Mouse (Mus musculus) forelimb bud, embryonic 11.5 days (tissue): ENCODE measurements at regions not wholly inside any gene's neighbourhood (a gene's known extent, or its start where the extent isn't known, plus 50 kb on each side); places are given as distances from the start of the nearest gene placed in this dataset.
"Not testable (repeated sequence)": the region's sequence is repeated elsewhere in the genome, so short reads cannot be mapped to it uniquely, and the experiment has no call there.

ENCODE experiments used
- DNase-seq: peaks from one replicate; pipeline ENCODE4 v3.0.0-alpha.2; 2012; ENCODE audit warnings: low read depth, low spot score

DNA sequence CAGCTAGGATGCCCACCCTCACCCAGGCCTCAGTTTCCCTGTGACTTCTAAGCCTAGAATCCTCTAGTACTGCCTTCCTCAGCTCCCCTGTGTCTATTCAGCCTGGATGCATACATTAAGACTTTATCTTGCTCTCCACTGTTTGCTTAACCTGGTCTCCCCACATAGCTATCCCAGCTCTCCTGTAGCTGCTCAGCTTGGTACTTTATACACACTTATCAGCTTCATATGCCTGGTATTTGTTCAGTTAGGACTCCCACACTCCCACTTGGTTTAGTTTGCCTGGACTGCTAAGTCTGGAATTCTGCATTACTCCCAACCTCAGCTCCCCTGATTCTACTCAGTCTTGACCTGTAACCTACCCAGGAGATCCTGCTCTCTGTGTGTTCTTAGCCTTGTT is 147.7 kb downstream of the Tmem121 start:
- DNase-seq = no peak

DNA sequence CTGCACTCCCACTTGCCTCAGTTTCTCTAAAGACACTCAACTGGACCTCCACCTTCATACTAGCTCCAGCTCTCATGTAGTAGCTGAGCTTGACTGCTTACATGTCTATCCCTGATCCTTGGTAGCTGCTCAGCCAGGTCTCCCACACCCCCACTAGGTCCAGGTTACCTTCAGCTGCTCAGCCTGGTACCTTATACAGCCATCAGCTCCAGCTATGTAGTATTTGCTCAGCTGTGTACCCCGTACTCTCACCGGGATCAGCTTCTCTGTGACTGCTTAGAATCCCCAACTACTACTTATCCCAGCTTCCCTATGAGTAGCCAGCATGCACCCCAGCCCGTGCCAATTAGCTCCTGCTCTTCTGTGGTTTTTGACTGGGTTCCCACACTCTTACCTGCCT is 148.1 kb downstream of the Tmem121 start:
- DNase-seq = not testable (repeated sequence)

DNA sequence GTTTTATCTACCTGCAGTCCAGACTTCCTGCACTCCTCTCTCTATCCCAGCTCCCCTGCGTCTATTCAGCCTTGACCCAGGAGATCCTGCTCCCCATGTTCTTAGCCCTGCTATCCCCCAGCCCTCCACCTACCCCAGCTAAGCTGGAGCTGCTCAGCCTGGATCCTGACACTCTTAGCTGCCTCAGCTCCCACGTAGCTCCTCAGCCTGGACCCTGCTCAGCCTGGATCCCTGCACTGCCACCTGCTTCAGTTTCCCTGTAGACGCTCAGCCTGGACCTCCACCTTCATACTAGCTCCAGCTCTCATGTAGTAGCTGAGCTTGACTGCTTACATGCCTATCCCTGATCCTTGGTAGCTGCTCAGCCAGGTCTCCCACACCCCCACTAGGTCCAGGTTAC is 151.5 kb downstream of the Tmem121 start:
- DNase-seq = no peak

DNA sequence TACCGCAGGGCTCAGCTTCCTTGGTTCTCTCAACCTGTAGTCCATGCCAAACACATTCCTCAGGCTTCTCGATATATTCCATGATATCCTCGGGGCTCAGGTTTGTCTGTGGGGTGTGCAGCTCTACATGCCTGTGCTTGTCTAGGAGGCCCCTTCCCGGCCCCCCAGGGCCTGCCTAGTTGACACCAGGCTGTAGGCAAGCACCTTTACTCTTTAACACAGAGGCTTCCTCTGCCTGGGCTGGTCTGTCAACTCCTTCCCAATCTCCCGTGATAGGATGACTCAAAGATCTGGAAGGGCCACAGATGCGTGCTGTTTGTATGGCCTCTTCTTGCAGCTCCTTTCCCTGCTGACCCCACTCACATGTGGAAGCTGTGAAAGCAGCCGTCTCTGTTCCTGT is 150.4 kb upstream of the Adam6b start:
- DNase-seq = no peak

DNA sequence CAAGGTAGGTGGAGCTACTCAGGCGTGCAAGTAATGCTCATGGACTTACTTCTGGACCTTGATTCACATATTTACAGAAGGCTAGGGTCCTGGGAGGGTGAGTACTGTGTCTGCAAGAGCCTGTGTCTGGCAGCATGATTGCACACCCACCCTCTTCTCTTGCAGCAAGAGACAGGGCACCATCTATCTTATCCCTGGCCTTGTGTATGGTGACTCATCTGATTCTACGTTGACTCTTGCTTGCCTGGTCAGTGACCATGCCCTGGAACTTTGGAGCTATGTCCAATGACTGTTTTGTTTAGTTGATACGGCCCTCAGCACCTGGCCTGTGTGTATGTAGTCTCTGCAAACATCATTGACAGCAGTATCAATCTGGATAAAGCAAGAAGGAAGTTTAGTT is 148.3 kb upstream of the Adam6b start:
- no peak for DNase-seq

DNA sequence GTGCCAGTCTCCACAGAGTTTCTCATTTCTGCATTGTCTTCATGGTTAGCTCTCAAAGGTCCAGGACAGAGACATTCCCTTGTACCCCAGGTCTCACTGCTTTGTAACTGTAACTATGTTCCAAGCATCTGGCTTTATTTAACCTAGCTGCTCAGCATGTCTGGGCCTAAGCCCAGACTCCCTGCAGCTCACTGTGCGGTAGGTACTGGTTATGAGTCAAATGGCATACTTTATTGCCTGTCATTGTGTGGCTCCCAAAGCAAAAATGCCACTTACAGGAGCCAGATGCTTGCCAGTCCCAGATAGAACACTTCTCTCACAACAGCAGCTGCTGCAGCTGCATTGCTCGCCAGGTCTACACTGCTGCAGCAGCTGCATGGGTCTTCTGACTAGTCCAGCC is 134.2 kb upstream of the Adam6b start:
- peak; percentile 68 for DNase-seq

DNA sequence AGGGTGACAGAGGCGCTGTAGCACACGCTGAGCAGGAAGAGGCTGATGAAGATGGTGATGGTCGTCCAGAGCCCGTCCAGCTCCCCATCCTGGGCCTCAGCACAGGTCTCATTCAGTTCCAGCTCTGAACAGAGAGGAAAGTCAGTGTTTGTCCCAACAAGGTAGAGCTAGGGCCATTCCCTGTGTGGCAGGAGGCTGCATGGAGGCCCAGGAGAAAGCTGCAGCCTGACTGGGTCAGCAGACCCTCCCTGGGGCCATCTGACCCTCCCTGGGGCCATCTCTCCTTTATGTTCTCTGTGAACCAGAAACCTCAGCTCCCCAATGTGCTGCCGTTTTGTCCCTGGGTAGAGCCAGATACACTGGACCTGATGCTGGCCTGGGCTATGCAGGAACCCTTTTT is 131.2 kb upstream of the Adam6b start:
- DNase-seq = no peak

DNA sequence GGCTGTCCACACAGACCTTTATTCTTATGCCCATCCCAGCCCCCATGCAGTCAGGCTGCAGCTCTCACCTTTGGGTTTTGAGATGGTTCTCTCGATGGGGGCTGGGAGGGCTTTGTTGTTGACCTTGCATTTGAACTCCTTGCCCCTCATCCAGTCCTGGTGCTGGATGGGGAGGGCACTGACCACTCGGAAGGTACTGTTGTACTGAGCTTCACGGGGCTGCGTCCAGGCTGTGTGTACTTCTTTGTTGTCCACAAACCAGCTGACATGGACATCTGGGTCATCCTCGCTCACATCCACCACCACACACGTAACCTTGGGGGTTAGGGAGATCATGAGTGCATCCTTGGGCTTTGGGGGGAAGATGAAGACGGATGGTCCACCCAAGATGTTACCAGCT is 129.3 kb upstream of the Adam6b start:
- DNase-seq = no peak

DNA sequence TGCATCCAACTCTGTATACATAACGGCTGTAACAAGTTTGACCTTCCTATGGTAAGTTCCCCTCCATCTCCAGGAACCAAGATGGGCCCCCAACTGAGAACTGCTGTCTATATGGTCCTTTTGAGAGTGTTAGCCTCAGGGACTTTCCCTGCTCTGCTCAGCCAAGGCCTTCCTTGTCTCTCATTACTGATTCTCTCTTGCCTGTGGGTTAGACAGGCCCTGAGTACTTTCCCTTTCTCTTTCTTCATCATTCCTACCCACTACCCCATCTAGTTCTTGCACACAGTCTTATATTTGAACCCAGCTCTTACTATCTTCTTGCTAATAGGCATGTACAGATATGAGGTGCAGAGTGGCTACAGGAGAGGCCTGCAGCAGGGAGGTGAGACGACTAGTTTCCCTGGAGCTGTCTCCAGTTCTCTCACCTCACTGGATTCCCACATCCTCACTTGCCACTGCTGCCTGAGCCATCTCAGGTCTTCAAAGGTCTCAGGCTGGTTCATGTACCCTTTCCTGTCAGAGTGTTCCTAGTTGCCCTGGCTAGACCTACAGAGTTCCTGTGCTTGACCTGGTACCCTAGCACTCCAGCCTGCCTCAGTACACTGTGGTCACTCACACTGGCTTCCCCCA is 126.8 kb upstream of the Adam6b start:
- no peak for DNase-seq

DNA sequence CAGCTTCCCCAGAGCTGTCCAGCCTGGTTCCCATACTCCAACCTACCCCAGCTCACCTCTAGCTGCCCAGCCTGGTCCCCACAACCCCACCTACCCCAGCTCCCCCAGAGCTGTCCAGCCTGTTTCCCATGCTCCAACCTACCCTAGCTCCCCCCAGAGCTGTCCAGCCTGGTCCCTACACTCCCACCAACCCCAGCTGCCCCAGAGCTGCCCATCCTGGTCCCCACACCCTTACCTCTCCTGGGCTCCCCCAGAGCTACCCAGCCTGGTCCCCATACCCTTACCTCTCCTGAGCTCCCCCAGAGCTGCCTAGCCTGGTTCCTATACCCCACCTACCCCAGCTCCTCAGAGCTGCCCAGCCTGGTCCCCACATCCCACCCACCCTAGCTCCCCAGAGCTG is 125.3 kb upstream of the Adam6b start:
- no peak for DNase-seq

DNA sequence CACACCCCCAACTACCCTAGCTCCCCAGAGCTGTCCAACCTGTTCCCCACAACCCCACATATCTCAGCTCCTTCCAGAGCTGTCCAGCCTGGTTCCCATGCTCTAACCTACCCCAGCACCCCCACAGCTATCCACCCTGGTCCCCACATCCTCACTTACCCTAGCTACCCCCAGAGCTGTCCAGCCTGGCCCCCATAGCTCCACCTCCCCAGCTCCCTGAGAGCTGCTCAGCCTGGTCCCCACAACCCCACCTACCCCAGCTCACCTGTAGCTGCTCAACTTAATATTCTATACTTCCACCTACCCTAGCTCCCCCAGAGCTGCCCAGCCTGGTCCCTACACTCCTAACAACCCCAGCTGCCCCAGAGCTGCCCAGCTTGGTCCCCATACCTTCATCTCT is 124.9 kb upstream of the Adam6b start:
- DNase-seq = no peak

DNA sequence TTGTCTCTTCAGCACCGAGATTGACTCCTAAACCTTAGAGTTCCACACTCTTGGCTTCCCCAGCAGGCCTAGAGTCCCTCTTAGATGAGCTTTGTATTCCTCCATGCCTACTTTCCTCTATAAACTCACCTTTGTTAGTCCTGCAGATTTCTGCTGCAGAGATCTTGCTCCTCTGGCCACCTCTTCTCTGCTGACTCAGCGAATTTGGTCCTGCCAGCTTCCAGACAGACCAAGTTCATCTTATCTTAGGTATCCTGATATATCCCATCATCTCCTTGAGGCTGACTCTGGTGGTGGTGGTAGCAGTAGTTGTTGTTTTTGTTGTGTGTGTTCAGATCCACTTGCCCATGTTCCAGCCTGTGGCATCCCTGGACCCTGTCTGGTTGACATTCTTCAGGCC is 123.5 kb upstream of the Adam6b start:
- DNase-seq = no peak

DNA sequence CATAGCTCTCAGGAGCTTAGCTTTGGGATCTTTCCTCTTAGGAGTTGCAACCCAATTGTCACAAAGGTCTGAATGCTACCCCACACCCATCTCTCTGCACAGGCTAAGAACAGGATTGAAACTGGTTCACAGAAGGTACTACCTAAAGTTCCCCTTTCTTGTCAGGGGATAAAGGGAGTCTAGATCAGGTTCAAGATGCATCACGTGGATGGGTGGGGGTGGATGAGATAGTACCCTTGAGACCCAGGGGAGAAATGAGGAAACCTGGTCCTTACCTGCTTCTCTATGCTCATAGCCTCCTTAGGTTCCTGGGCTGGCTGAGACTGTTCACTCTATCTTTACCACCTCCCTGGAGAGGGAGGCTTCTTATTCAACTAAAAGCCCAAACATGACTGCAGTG is 122.9 kb upstream of the Adam6b start:
- DNase-seq = no peak

DNA sequence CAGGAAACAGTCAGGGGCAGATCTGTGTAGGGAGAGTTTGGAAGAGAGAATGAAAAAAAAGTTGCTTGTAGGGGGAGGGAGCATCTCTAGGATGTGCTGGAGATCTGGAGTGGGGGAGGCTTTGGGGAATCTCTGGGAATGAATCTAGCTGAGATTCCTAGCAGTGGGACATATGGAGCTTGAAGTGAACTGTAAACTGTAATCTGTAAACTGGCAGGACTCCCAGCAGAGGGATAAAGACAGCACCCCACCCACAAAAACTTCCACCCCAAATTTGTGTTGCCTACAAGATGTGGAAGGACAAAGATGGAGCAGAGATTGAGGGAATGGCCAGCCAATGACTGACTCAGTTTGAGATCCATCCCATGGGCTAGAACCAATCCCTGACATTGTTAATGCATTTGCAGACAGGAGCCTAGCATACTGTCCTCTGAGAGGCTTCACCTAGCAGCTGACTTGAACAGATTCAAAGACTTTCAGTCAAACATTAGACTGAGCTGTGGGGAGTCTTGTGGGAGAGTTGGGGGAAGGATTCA is 87.7 kb upstream of the Adam6b start:
- DNase-seq = no peak

DNA sequence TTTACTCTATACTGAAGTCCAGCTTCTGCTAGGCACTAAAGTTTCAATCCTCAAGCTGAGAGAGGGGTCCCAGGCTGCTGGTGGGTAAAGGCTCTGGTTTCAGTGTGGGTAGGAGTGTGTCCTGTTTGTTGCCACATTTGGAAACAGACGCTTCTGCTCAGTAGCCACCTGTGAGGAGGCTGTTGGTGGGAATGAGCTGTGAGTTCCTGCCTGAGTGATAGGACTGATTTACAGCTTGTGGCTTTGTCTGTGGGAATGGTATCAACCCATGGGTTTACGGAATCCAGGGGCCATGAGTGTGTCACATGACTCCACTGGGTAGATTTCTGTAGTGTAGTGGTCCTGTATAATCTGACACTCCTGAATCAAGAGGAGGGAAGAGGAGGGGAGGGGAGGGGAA is 86.5 kb upstream of the Adam6b start:
- no peak for DNase-seq

DNA sequence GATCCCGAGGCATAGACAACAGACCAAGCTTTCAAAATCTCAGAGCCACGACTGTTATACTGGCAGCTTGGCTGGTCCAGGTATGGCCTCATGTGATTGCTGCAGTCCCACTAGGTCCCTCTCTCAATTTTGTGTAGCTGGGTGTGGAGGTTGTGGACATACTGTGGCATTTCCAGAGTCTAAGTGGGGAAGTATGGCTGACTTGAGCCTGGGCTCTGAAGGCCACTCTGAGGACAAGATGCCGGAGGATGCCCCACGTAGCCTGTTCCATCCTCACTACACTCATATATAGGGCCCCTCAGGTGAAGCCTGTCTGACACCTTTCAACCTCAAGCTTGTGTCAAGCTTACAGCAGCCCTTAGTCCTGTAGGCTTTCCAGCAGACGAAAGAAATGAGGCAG is 78.2 kb upstream of the Adam6b start:
- no peak for DNase-seq

DNA sequence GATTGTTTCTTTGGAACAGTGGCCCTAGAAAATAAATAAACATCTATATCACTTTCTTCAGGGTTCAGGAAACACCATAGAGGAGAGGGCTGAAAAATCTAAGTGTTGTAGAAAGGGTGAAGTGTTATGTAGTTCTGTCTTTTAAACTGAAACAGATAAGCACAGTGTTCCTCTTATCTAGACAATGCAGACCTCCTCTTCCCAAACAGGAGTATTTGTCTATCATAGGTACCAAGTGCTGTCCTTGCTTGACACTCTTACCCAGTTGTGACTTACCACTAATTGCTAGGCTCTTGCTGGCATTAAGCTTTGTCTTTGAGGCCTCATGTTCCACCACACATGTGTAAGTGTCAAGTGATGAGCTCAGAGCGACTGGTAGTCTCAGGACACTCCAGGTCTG is 75.3 kb upstream of the Adam6b start:
- no peak for DNase-seq

DNA sequence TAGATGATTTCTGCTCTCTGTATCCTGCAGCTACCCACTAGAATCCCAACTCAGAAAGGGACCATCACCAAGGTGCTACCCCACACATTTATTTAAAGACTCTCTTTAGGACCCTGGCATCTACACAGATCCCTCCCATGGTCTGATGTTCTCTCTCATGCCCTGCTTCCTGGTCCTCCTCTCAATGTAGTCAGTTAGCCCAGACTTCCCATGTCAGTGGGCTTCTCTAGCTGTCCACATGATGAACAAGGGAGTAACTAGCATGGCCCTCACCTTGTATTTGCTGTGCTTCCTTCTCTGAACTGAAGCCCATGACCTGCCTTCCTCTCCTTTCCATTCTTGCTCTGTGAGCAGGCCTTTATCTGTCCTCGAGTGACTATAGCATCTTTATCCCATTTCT is 71.8 kb upstream of the Adam6b start:
- DNase-seq = no peak

DNA sequence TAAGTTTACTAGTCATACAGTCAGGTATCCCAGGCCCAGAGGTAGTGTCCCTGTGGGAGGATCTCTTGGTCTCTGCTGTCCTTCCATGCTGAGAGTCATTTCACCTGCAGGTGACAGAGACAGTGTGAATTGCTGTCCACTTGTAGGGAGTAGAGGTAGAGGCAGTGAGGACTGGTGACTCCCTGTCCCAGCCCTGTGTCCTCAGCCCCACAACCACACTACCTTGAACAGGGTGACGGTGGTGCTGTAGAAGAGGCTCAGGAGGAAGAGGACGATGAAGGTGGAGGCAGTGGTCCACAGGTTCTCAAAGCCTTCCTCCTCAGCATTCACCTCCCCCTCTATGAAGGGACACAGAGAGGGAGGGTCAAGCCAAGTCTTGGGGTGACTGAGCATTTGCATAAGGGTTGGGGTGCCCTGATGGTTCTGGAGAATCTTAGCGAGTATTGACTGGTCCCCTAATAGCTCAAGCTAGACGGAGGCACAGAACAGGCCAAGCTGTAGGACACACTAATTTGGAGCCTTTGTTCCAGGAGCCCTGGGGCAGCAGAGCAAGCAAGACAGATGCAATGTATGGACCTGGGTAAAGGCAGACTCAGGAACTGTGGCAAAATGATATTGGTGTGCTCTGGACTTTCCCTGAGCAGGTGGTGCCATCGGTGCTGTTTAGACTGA is 70.4 kb upstream of the Adam6b start:
- no peak for DNase-seq

DNA sequence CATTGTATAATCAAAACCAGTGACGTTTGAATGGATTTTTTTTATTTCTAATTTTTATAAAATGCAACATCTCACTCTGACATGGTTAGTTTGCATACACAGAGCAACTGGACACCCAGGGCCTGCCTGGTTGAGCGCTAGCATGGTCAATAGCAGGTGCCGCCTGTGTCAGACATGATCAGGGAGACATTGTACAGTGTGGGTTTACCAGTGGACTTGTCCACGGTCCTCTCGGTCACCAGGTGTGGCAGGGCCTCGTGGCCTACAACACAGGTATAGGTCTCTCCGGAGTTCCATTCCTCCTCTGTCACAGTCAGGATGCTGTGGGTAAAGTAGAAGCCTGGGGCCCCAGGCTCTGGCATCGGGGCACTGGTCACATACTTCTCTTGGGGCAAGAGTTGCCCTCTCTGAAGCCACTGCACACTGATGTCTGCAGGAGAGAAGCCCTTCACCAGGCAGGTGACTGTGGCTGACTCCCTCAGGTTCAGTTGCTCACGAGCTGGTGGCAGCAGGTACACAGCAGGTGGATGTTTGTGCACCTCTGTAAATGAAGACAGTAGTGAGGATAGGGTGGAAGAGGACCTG is 68.5 kb upstream of the Adam6b start:
- no peak for DNase-seq

DNA sequence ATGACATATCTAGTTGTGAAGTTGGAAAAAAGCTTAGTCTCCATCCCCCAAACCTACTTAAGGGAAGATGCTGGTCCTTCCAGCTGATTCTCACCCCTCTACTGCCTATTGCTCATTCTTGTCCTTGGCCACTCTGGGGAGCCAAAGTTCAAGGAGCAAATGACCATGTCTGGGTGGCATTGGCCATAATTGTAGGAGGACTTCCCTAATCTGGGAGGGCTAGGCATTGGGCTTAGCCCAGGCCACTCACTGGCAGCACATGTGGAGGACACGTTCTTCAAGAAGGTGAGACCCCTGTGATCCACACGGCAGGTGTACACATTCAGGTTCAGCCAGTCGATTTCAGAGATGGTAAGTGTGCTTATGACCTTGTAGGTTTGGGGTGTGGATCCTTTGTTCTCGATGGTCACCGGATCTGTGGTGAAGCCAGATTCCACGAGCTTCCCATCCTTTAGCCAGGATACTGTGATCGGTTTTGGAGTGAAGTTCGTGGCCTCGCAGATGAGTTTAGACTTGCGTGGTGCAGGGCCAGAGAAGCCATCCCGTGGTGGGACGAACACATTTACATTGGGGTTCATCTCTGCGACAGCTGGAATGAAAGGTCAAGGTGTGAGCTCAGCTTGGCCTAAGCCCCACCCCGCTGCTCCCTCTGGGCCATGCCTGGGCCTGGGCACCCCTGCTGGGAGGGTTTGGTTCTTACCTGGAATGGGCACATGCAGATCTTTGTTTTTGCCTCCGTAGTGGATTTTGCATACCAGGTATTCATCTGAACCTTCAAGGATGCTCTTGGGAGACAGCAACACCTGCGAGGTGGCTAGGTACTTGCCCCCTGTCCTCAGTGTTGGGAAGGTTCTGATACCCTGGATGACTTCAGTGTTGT is 67.4 kb upstream of the Adam6b start:
- no peak for DNase-seq

DNA sequence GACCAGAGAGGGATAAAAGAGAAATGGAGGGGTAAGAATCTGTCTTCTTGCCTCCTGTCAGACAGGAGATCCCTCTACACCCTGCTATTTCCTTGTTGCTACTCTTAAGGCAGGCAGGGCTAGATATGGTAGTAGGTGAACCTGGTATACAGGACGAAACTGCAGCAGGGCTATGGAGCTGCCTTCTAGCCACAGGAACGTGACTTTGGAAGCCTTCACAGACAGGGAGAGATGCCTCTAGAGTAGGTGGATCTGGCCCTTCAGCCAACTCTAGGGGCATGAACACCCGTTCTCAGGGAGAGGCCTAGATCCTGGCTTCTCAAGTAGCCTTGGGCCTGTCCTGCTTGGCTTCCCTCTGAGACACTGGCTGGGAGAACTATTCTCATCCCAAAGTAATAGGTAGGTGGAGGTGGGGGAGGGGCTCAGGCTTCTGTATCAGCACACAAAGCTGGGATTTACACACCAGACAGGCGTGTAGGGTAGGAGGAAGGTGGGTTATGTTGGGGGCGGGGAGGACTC is 66.5 kb upstream of the Adam6b start:
- DNase-seq = no peak
